Mouse (Mus musculus) T-helper 17 cell (primary cell): Measurements from ENCODE around the gene Szrd1.
"Not testable (repeated sequence)": the region's sequence is repeated elsewhere in the genome, so short reads cannot be mapped to it uniquely, and the experiment has no call there.

Experiments used
- in situ Hi-C, 2 experiments: fragments of 300-600 bp; cut with MboI, MseI; formaldehyde crosslinking; loops; 1 replicate in 1 of 2; 2 replicates in 1 of 2; pipeline ENCODE4 v1.15.1; 2025; ENCODE audit warnings: high pct_unique_total_duplicates in 2 of 2

Szrd1 gene

GRCm38 (mm10) chr4:141147112-141148008 is 7.8 kb upstream of the Szrd1 start, which contains the start of gene Fbxo42:
Fbxo42 (plus strand) TSS chr4:141147913.
- in situ Hi-C loops: no loop called here

- in situ Hi-C loops: no loop called here
Measured at GRCm38 (mm10) chr4:141146491-141147033, 7.0 kb upstream of the Szrd1 start.

- in situ Hi-C loops: not testable (repeated sequence)
Measured at GRCm38 (mm10) chr4:141145124-141145523, 5.5 kb upstream of the Szrd1 start.

- in situ Hi-C loops: no loop called here
Measured at GRCm38 (mm10) chr4:141142285-141142811, 2.8 kb upstream of the Szrd1 start.

GRCm38 (mm10) chr4:141140967-141141366 is 1.4 kb upstream of the Szrd1 start:
- in situ Hi-C loops: no loop called here

- in situ Hi-C loops: not testable (repeated sequence)
Measured at GRCm38 (mm10) chr4:141140354-141140753, 779 bp upstream of the Szrd1 start.

GRCm38 (mm10) chr4:141138425-141139115 is 1.0 kb downstream of the Szrd1 start:
- in situ Hi-C loops: no loop called here

- in situ Hi-C loops: not testable (repeated sequence)
Measured at GRCm38 (mm10) chr4:141137740-141138139, 1.8 kb downstream of the Szrd1 start.

- in situ Hi-C loops: no loop called here
Measured at GRCm38 (mm10) chr4:141136126-141136525, 3.4 kb downstream of the Szrd1 start.

- in situ Hi-C loops: no loop called here
Measured at GRCm38 (mm10) chr4:141134751-141135530, 4.6 kb downstream of the Szrd1 start.

GRCm38 (mm10) chr4:141134031-141134441 is 5.5 kb downstream of the Szrd1 start:
- in situ Hi-C loops: no loop called here

- in situ Hi-C loops: no loop called here
Measured at GRCm38 (mm10) chr4:141133227-141133626, 6.3 kb downstream of the Szrd1 start.

GRCm38 (mm10) chr4:141132191-141132590 is 7.4 kb downstream of the Szrd1 start:
- in situ Hi-C loops: no loop called here

- in situ Hi-C loops: no loop called here
Measured at GRCm38 (mm10) chr4:141131531-141132061, 8.0 kb downstream of the Szrd1 start.

- in situ Hi-C loops: no loop called here
Measured at GRCm38 (mm10) chr4:141130704-141131342, 8.8 kb downstream of the Szrd1 start.

- in situ Hi-C loops: no loop called here
Measured at GRCm38 (mm10) chr4:141129190-141129710, 10.3 kb downstream of the Szrd1 start.

- in situ Hi-C loops: no loop called here
Measured at GRCm38 (mm10) chr4:141123065-141123464, 16.5 kb downstream of the Szrd1 start.

- in situ Hi-C loops: no loop called here
Measured at GRCm38 (mm10) chr4:141122663-141123062, 16.9 kb downstream of the Szrd1 start.

- in situ Hi-C loops: no loop called here
Measured at GRCm38 (mm10) chr4:141120700-141121099, 18.9 kb downstream of the Szrd1 start.

GRCm38 (mm10) chr4:141118691-141119090 is 20.9 kb downstream of the Szrd1 start:
- in situ Hi-C loops: loop anchor here in 1 of 2 experiments (10.0 kb wide), 1 partner anchor 544 kb away; no protein-coding TSS in a partner anchor
